Mouse (Mus musculus) inflammation-experienced regulatory T-cells, adult 6 months (primary cell): ENCODE measurements around the gene Gpi1. TPM values are rescaled to one million over a fixed set of nuclear protein-coding genes. Genes with fewer than 3 reads are reported as not detected.
A peak's percentile ranks its signal among the peaks of the same experiment; 100 is the strongest.

Source experiments
- ATAC-seq: one replicate; pipeline ENCODE4 v1.8.0; 2017
- polyA plus RNA-seq, 3 experiments: library from polyadenylated mRNA; unstranded; fragments of 100-300 nt; shearing (Covaris generic); gene quantifications; one replicate each; pipeline ENCODE4 v1.2.1; 2017

Gpi1 gene
- polyA plus RNA-seq, result 100 to 1,000 TPM; 350 to 461 (median 355) TPM

- peak; percentile 56 for ATAC-seq
Observed at GRCm38 (mm10) chr7:34230116-34230515, at the start of gene Gpi1. TSS of gene Gpi1 (minus strand) at chr7:34230336.

GRCm38 (mm10) chr7:34277656-34278055 lies 47.5 kb upstream of the Gpi1 start:
- no peak for ATAC-seq

- no peak for ATAC-seq
Observed at GRCm38 (mm10) chr7:34276066-34276465, 45.9 kb upstream of the Gpi1 start.

- peak; percentile 43 for ATAC-seq
Observed at GRCm38 (mm10) chr7:34272465-34272864, 42.3 kb upstream of the Gpi1 start.

- ATAC-seq, result no peak
Observed at GRCm38 (mm10) chr7:34268463-34268862, 38.3 kb upstream of the Gpi1 start.

GRCm38 (mm10) chr7:34266421-34266820 lies 36.3 kb upstream of the Gpi1 start:
- no peak for ATAC-seq

GRCm38 (mm10) chr7:34265876-34266346 lies 35.8 kb upstream of the Gpi1 start:
- peak; percentile 76 for ATAC-seq

GRCm38 (mm10) chr7:34263437-34263836 lies 33.3 kb upstream of the Gpi1 start:
- no peak for ATAC-seq

GRCm38 (mm10) chr7:34258407-34258806 lies 28.3 kb upstream of the Gpi1 start:
- ATAC-seq, result no peak

GRCm38 (mm10) chr7:34257279-34257678 lies 27.1 kb upstream of the Gpi1 start:
- no peak for ATAC-seq

GRCm38 (mm10) chr7:34255916-34256315 lies 25.8 kb upstream of the Gpi1 start:
- no peak for ATAC-seq

GRCm38 (mm10) chr7:34255137-34255536 lies 25.0 kb upstream of the Gpi1 start:
- no peak for ATAC-seq

- peak; percentile 63 for ATAC-seq
Observed at GRCm38 (mm10) chr7:34252030-34252429, 21.9 kb upstream of the Gpi1 start.

- ATAC-seq, result no peak
Observed at GRCm38 (mm10) chr7:34250738-34251137, 20.6 kb upstream of the Gpi1 start, which contains the start of gene Gm6096. TSS of gene Gm6096 (plus strand) at chr7:34251038.

- ATAC-seq, result no peak
Observed at GRCm38 (mm10) chr7:34246870-34247499, 16.8 kb upstream of the Gpi1 start.

GRCm38 (mm10) chr7:34242176-34242575 lies 12.0 kb upstream of the Gpi1 start:
- no peak for ATAC-seq

- ATAC-seq, result no peak
Observed at GRCm38 (mm10) chr7:34238086-34238485, 8.0 kb upstream of the Gpi1 start.

GRCm38 (mm10) chr7:34235602-34236001 lies 5.5 kb upstream of the Gpi1 start:
- no peak for ATAC-seq

- ATAC-seq, result no peak
Observed at GRCm38 (mm10) chr7:34234610-34235561, 4.8 kb upstream of the Gpi1 start.

GRCm38 (mm10) chr7:34233909-34234609 lies 3.9 kb upstream of the Gpi1 start:
- peak; percentile 85 for ATAC-seq

GRCm38 (mm10) chr7:34232785-34233725 lies 2.9 kb upstream of the Gpi1 start:
- no peak for ATAC-seq

- no peak for ATAC-seq
Observed at GRCm38 (mm10) chr7:34229691-34230111, 435 bp downstream of the Gpi1 start.
